Mouse (Mus musculus) bone marrow macrophage, adult 2 months (primary cell): ENCODE data around the gene Foxn3.

ENCODE experiments used
- CTCF ChIP-seq: IDR thresholded peaks from 2 replicates; pipeline ENCODE4 v1.5.1; 2012; ENCODE audit warnings: low read depth, mild to moderate bottlenecking, low read length, moderate library complexity
- POLR2A ChIP-seq: IDR thresholded peaks from 2 replicates; pipeline ENCODE4 v1.6.1; 2012; ENCODE audit warnings: mild to moderate bottlenecking, low read depth, low read length, borderline replicate concordance

DNA sequence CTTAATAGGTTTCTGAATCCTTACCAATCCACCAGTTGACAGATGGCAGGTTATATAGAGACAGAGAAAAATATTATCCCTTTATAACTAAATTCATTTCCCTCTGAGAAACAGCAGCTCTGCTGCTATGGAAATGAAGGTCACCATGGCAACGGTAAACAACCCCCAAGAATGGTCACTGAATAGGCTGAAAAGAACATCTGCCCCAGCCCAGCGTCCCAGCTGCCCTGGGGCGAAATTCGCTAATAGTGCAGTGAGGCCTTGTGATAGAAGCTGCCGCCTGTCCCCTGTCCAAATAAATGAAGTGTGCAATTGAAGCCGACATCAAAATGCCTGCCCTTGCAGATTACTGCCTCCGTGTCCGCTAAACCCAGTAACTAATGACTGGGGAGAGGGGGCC lies 343.0 kb downstream of the Foxn3 start:
- TF ChIP-seq CTCF (no peak), POLR2A (no peak)
